Comparison of ENCODE assay signal across 15 mouse cellular contexts in genomic region chr1:135562982-135563650, GRCm38 (mm10). TPM values are rescaled to one million over a fixed set of nuclear protein-coding genes. Genes with fewer than 3 reads are reported as not detected.
A peak's percentile ranks its signal among the peaks of the same experiment; 100 is the strongest.
DNase-seq lines count a peak whose midpoint lies in the region; ATAC-seq and TF ChIP-seq lines count a peak whose summit lies in the region.
"Had no signal": no experiment of that assay in that cellular context is flagged by ENCODE, and none has a peak within 500 bp of the region (broad histone marks: within the 10 kb centered on the region; RNA-seq: fewer than 3 reads in every experiment).

No protein-coding gene starts in this region.

- H3K4me1 ChIP-seq in forebrain, embryonic 13.5 days, result peaks cover 76% of the 10 kb centered on the region
- peaks cover 54% of the 10 kb centered on the region for H3K4me1 ChIP-seq in forebrain, embryonic 14.5 days (ENCODE audit: control insufficient read depth, insufficient read depth, low read length)
- peaks cover 11% of the 10 kb centered on the region for H3K4me1 ChIP-seq in kidney, adult 2 months (ENCODE audit: control insufficient read depth, insufficient read depth, low read length)
- peaks cover 73% of the 10 kb centered on the region for H3K4me1 ChIP-seq in embryonic facial prominence, embryonic 10.5 days
- peaks cover 79% of the 10 kb centered on the region for H3K4me1 ChIP-seq in kidney, embryonic 15.5 days
- peaks cover 37% of the 10 kb centered on the region for H3K4me1 ChIP-seq in midbrain, postnatal 0 days (ENCODE audit: insufficient read depth, low read length)

- no peaks in the 10 kb centered on the region for H3K9me3 ChIP-seq in forebrain, embryonic 13.5 days (replicated peaks)
- H3K9me3 ChIP-seq in forebrain, embryonic 14.5 days (replicated peaks; ENCODE audit: control insufficient read depth, low read length), result no peaks in the 10 kb centered on the region
- no peaks in the 10 kb centered on the region for H3K9me3 ChIP-seq in embryonic facial prominence, embryonic 10.5 days
- no peaks in the 10 kb centered on the region for H3K9me3 ChIP-seq in kidney, embryonic 15.5 days (replicated peaks)
- no peaks in the 10 kb centered on the region for H3K9me3 ChIP-seq in midbrain, postnatal 0 days (ENCODE audit: low read length)
- H3K9me3 ChIP-seq: embryonic facial prominence, embryonic 15.5 days; limb, embryonic 15.5 days; neural tube, embryonic 13.5 days had no signal

- 65% methylated on average over 8 of the region's 8 CpGs for WGBS in forebrain, embryonic 13.5 days
- WGBS in forebrain, embryonic 14.5 days, result 62% methylated on average over 8 of the region's 8 CpGs
- WGBS in kidney, adult 2 months, result 52% methylated on average over 8 of the region's 8 CpGs
- 57% methylated on average over 8 of the region's 8 CpGs for WGBS in embryonic facial prominence, embryonic 10.5 days
- WGBS in kidney, embryonic 15.5 days, result 36% methylated on average over 8 of the region's 8 CpGs
- 66% methylated on average over 8 of the region's 8 CpGs for WGBS in midbrain, postnatal 0 days

- H3K27ac ChIP-seq in forebrain, embryonic 13.5 days, result peak overlapping the region; percentile 80; the same call in 1 of the 2 replicates
- no peak overlapping the region for H3K27ac ChIP-seq in forebrain, embryonic 14.5 days (ENCODE audit: low read depth, low read length)
- H3K27ac ChIP-seq in kidney, adult 2 months (ENCODE audit: insufficient read depth, low read depth, low read length), result no peak overlapping the region
- H3K27ac ChIP-seq in embryonic facial prominence, embryonic 10.5 days (replicated peaks), result peak overlapping the region; percentile 87
- peak overlapping the region; percentile 87 for H3K27ac ChIP-seq in kidney, embryonic 15.5 days
- H3K27ac ChIP-seq in midbrain, postnatal 0 days (ENCODE audit: low read depth, low read length), result no peak overlapping the region

- H3K4me2 ChIP-seq in forebrain, embryonic 13.5 days, result no peak overlapping the region
- H3K4me2 ChIP-seq in forebrain, embryonic 14.5 days (ENCODE audit: low read length), result no peak overlapping the region
- peak overlapping the region; percentile 35; the same call in 1 of the 2 replicates for H3K4me2 ChIP-seq in kidney, embryonic 15.5 days
- H3K4me2 ChIP-seq in midbrain, postnatal 0 days (ENCODE audit: low read depth, low read length, poor library complexity, severe bottlenecking), result no peak overlapping the region
- H3K4me2 ChIP-seq: limb, embryonic 15.5 days; neural tube, embryonic 13.5 days had no signal

- no peak for TF ChIP-seq POLR2A in kidney, adult 2 months (IDR thresholded peaks at IDR 0.05; ENCODE audit: low read depth, low read length)

- DNase-seq in forebrain, embryonic 14.5 days (ENCODE audit: low spot score), result no peak
- DNase-seq in kidney, adult 2 months, result peak; percentile 52
- DNase-seq in kidney, adult 18-20 months, result no peak
- DNase-seq in embryonic facial prominence, embryonic 10.5 days (ENCODE audit: low spot score), result no peak
- no peak for DNase-seq in adrenal gland, adult (ENCODE audit: inconsistent age in 2 of 2, low spot score in 1 of 2)
- DNase-seq in midbrain, postnatal 0 days (ENCODE audit: low spot score), result no peak
- DNase-seq: adrenal gland, postnatal 25 days; cerebellum, postnatal 25 days; midbrain, embryonic 14.5 days; right cerebral cortex, adult 18-20 months had no signal

- no peaks in the 10 kb centered on the region for H3K27me3 ChIP-seq in forebrain, embryonic 13.5 days
- H3K27me3 ChIP-seq in forebrain, embryonic 14.5 days (replicated peaks; ENCODE audit: control insufficient read depth, insufficient read depth, low read length), result no peaks in the 10 kb centered on the region
- H3K27me3 ChIP-seq in kidney, adult 2 months (replicated peaks; ENCODE audit: control insufficient read depth, insufficient read depth, low read length), result no peaks in the 10 kb centered on the region
- H3K27me3 ChIP-seq in embryonic facial prominence, embryonic 10.5 days (replicated peaks; ENCODE audit: low read depth, poor library complexity, severe bottlenecking), result no peaks in the 10 kb centered on the region
- H3K27me3 ChIP-seq in kidney, embryonic 15.5 days, result no peaks in the 10 kb centered on the region
- H3K27me3 ChIP-seq in midbrain, postnatal 0 days (ENCODE audit: insufficient read depth, low read length), result no peaks in the 10 kb centered on the region
- H3K27me3 ChIP-seq: embryonic facial prominence, embryonic 15.5 days; limb, embryonic 15.5 days; neural tube, embryonic 13.5 days had no signal

- no peak for TF ChIP-seq CTCF in kidney, adult 2 months (conservative IDR thresholded peaks at IDR 0.05; ENCODE audit: insufficient read depth, insufficient read length, low read depth, low read length)
- no peak for TF ChIP-seq CTCF in midbrain, postnatal 0 days (IDR thresholded peaks at IDR 0.05)

- H3K4me3 ChIP-seq in forebrain, embryonic 13.5 days, result no peak overlapping the region
- H3K4me3 ChIP-seq in forebrain, embryonic 14.5 days (ENCODE audit: low read depth, low read length), result no peak overlapping the region
- H3K4me3 ChIP-seq in kidney, adult 2 months (ENCODE audit: insufficient read depth, low read depth, low read length), result no peak overlapping the region
- no peak overlapping the region for H3K4me3 ChIP-seq in embryonic facial prominence, embryonic 10.5 days
- H3K4me3 ChIP-seq in kidney, embryonic 15.5 days (replicated peaks), result no peak overlapping the region
- H3K4me3 ChIP-seq in midbrain, postnatal 0 days (ENCODE audit: low read depth, low read length), result no peak overlapping the region
- H3K4me3 ChIP-seq: embryonic facial prominence, embryonic 15.5 days; limb, embryonic 15.5 days; neural tube, embryonic 13.5 days had no signal

- no peak overlapping the region for H3K9ac ChIP-seq in forebrain, embryonic 13.5 days
- no peak overlapping the region for H3K9ac ChIP-seq in forebrain, embryonic 14.5 days (ENCODE audit: low read length)
- no peak overlapping the region for H3K9ac ChIP-seq in kidney, embryonic 15.5 days
- no peak overlapping the region for H3K9ac ChIP-seq in midbrain, postnatal 0 days (replicated peaks; ENCODE audit: low read length, poor library complexity, severe bottlenecking)
- H3K9ac ChIP-seq: embryonic facial prominence, embryonic 15.5 days; limb, embryonic 15.5 days; neural tube, embryonic 13.5 days had no signal

- H3K36me3 ChIP-seq in forebrain, embryonic 13.5 days (ENCODE audit: poor library complexity, severe bottlenecking), result peaks cover 4% of the 10 kb centered on the region; the same call in 1 of the 2 replicates
- peaks cover 4% of the 10 kb centered on the region; the same call in 1 of the 2 replicates for H3K36me3 ChIP-seq in forebrain, embryonic 14.5 days (ENCODE audit: control insufficient read depth, insufficient read depth, low read length)
- no peaks in the 10 kb centered on the region for H3K36me3 ChIP-seq in kidney, adult 2 months (ENCODE audit: control insufficient read depth, insufficient read depth, low read length)
- H3K36me3 ChIP-seq in embryonic facial prominence, embryonic 10.5 days (replicated peaks), result peaks cover 8% of the 10 kb centered on the region; the same call in 1 of the 2 replicates
- H3K36me3 ChIP-seq in kidney, embryonic 15.5 days, result peaks cover 7% of the 10 kb centered on the region; the same call in 1 of the 2 replicates
- H3K36me3 ChIP-seq in midbrain, postnatal 0 days (ENCODE audit: insufficient read depth, low read length), result no peaks in the 10 kb centered on the region; the same call in 1 of the 2 replicates
- H3K36me3 ChIP-seq: embryonic facial prominence, embryonic 15.5 days; limb, embryonic 15.5 days had no signal

- ATAC-seq in forebrain, embryonic 13.5 days, result no peak
- no peak for ATAC-seq in forebrain, embryonic 14.5 days
- no peak; the same call in 1 of the 2 replicates for ATAC-seq in kidney, embryonic 15.5 days (replicated peaks; ENCODE audit: low FRiP score)
- no peak for ATAC-seq in midbrain, postnatal 0 days (ENCODE audit: low FRiP score)

RNA-seq across cellular contexts. Expression of gene Nav1, which starts 44.0 kb away (rescaled TPM):
- 30.6 and 33.3 TPM in 2 replicates for polyA plus RNA-seq in forebrain, embryonic 13.5 days (2015; fragmentation: Nextera tagmentation; extraction: Ambion mirVana)
- 26.1 and 38.3 TPM in 2 replicates for polyA plus RNA-seq in forebrain, embryonic 14.5 days (2014; fragmentation: Nextera tagmentation; extraction: Ambion mirVana)
- 6.0 and 7.1 TPM in 2 replicates for polyA plus RNA-seq in kidney, adult 2 months (2012; rRNA removed)
- 24.1 and 27.6 TPM in 2 replicates for polyA plus RNA-seq in embryonic facial prominence, embryonic 10.5 days (2016; fragmentation: Nextera tagmentation; extraction: Ambion mirVana)
- 16.4 and 16.6 TPM in 2 replicates for polyA plus RNA-seq in kidney, embryonic 15.5 days (2015; fragmentation: Nextera tagmentation; extraction: Ambion mirVana)
- total RNA-seq in midbrain, postnatal 0 days (2014; rRNA removed), result 99.1 and 109 TPM in 2 replicates
- 37.3 and 46.5 TPM in 2 replicates for polyA plus RNA-seq in midbrain, postnatal 0 days (2015; fragmentation: Nextera tagmentation; extraction: Ambion mirVana)

Comparison
In these comparisons a context has a peak if more than half of its experiments do, and no peak if none do; other contexts are left out.
1. H3K27ac ChIP-seq: peak in forebrain, embryonic 13.5 days (single experiment), embryonic facial prominence, embryonic 10.5 days (single experiment) and kidney, embryonic 15.5 days (single experiment); none in forebrain, embryonic 14.5 days (single experiment), kidney, adult 2 months (single experiment) and midbrain, postnatal 0 days (single experiment).